10 mouse cellular contexts compared by ENCODE assay signal in genomic region chr13:47237376-47237775, GRCm38 (mm10).
"Had no signal": no experiment of that assay in that cellular context is flagged by ENCODE, and none has a peak within 500 bp of the region (broad histone marks: within the 10 kb centered on the region; RNA-seq: fewer than 3 reads in every experiment).

No protein-coding gene starts in this region.

- DNase-seq: kidney, postnatal 25 days; lung, adult 18-20 months; midbrain, embryonic 14.5 days; thymus, postnatal 14 days had no signal

- H3K27me3 ChIP-seq: limb, embryonic 13.5 days; neural tube, embryonic 12.5 days had no signal

- H3K27ac ChIP-seq: left cerebral cortex, adult 2 months; limb, embryonic 13.5 days; liver, embryonic 14.5 days; neural tube, embryonic 12.5 days; stomach, postnatal 0 days had no signal

- H3K36me3 ChIP-seq: limb, embryonic 13.5 days; neural tube, embryonic 12.5 days had no signal

- H3K4me3 ChIP-seq: left cerebral cortex, adult 2 months; limb, embryonic 13.5 days; myocyte; neural tube, embryonic 12.5 days had no signal

- H3K9me3 ChIP-seq: limb, embryonic 13.5 days; neural tube, embryonic 12.5 days had no signal

- H3K4me1 ChIP-seq: neural tube, embryonic 12.5 days had no signal
